Mouse (Mus musculus) thymus, postnatal 14 days (tissue): ENCODE data around the gene Pde4d.

Experiments used
- DNase-seq: peaks from one replicate; pipeline ENCODE4 v3.0.0; 2021

The Pde4d gene

DNA sequence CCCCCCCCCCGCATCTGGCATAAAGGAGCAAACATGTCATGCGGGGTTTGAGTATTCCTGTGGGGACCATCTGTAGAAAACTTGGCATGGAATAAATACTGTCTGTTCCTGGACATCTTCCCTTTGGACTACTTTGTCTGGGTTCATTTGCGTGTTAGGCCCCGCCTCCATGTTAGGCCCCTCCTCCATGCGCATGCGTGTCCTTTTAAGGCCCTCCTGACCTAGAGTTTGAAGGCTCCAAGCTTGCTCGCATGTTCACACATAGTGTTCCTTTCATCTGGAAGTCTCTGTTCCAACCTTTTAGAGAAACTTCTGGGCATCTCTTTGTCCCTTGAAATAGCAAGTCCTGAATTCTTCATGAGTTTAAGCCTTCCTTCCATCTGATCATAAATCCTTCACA, 1359.2 kb downstream of the Pde4d start:
- no peak for DNase-seq

GRCm38 (mm10) chr13:109809646-109810045, 1359.9 kb downstream of the Pde4d start:
- no peak for DNase-seq

GRCm38 (mm10) chr13:109813924-109814323, 1364.2 kb downstream of the Pde4d start:
- no peak for DNase-seq

DNA sequence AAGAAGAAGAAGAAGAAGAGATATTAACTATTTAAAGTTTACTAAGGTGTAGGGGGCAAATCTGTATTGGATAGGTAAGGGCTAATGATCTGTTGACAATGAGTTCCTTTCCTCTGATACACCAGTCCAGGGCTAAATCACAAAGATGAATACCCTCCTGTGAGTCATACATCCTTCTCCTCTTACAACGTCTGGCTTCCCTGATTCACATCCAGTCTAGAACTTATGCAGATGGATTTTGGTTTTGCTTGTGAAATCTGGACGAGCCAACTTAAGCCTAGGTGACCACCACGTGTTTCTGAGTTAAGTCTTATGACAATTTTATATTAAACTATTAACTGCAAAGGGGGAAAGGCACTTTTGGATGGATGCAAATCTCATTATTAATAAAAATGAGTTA, 1369.3 kb downstream of the Pde4d start:
- DNase-seq = no peak

- no peak for DNase-seq
Observed at GRCm38 (mm10) chr13:109820141-109820540, 1370.4 kb downstream of the Pde4d start.

- peak; percentile 24 for DNase-seq
Observed at GRCm38 (mm10) chr13:109820866-109821265, 1371.1 kb downstream of the Pde4d start.

DNA sequence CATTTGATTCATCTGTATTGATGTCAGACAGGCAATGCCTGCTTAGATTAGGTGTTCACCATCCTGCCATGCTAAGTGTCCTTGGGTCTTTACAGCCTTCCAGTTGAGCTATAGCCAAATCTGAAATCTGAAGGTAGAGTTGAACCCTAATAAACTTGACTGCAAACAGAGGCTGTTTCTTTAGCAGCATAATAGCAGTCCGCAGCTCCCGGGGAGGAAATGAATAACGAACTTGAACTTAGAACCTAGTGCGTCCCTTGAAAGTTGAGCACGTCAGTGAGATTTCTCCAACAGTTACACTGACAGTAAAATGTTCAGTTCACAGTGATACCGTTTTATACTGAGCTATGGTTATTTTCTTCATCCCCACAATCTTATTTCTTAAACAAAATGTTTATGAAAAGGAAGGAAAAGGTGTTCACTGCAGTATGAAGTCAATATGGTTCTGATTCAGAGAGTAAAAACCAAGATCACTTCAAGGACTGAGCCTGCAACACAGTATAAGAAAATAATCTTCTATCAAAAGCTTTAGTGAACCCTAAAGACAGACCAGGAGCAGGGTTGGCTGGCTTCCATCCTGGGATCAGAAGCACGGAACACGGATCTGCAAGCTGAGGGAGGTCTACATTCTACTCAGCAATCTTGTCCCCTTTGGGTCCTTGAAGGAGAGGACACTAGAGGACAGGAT, 1372.1 kb downstream of the Pde4d start:
- peak; percentile 53 for DNase-seq

- peak; percentile 97 for DNase-seq
Observed at GRCm38 (mm10) chr13:109822413-109823298, 1372.9 kb downstream of the Pde4d start.

DNA sequence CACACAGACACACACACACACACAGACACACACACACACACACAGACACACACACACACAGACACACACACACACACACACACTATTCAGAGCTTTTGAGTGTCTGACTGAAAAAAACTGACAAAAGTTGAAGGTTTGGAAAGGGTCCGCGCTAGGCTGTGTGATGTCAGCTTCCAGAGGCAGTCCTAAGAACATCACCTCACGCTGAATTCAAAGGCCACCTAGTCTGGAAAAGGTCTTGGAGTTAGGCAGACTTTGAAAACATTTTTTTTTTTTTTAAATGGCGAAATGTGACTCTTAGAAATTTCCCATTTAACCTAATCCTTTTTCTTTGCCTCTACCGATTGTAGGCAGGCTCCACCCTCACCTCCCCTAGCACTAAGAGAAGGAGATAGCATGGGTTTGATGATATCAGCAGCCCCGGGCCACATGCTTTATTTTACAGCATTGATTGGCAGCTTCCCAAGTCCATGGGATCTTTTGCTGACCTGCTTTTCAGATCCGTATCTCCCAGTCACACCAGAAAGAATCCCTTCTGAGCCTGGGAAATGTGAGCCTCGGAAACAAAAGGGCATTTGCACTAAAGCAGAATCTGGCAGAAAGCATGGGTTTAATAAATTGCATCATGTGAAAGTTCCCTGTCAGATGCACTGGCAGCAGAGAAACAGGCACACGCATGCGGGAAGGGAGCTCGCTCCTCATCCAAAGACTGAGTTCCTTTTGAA, 1373.7 kb downstream of the Pde4d start:
- peak; percentile 47 for DNase-seq

DNA sequence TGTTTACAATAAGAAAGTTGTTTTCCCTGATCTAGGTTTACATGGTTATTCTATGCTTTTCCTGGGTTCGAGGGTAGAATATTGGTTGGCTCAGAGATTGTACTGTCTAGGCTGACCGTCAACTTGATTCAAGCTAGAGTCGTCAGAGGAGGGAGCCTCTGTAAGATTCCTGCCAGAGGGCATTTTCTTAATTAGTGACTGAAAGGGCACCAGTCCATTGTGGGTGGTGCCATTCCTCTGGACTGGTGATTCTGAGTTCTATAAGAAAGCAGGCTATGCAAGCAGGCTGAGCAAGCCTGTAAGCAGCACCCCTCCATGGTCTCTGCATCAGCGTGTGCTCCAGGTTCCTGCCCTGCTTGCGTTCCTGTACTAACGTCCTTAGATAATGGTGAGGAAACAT, 1376.1 kb downstream of the Pde4d start:
- DNase-seq = no peak

GRCm38 (mm10) chr13:109827341-109827740, 1377.6 kb downstream of the Pde4d start:
- DNase-seq = no peak

DNA sequence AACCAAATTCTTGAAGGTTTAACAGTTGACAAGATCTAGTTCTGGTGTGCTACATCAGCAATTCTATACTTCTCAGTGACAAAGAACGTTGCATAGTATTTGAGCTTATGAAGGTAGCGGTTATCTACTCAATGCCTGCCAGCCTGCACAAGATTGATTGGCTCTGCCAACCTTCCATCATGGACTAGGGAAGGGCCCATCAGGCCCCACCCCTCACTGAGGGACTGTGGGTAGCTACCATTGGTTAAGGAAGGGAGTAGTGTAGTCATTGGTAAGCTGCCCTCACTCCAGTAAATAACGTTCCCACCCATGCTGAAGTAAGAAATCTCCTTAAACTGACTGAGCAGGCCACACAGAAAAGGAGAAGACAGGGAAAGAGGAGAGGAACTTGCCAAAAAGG, 1378.2 kb downstream of the Pde4d start:
- no peak for DNase-seq

GRCm38 (mm10) chr13:109829444-109829843, 1379.7 kb downstream of the Pde4d start:
- peak; percentile 20 for DNase-seq

DNA sequence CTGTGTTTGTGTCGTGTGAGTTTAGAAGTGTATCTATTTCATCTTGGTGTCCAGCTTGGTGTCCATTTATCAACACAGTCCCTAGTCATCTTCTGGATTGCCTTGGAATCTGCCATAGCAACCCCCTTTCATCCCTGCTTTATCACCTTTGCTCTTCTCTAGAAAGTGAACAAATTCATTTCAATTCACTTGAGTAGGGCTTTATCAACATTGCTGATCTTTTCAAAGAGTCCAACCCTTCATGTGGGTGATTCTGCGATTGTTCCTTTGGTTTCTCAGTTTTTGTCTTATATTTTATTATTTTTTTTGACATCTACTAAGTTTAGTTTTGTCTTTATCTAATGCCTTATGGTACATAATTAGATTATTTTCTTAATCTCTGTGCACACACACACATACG, 1385.2 kb downstream of the Pde4d start:
- DNase-seq = no peak

DNA sequence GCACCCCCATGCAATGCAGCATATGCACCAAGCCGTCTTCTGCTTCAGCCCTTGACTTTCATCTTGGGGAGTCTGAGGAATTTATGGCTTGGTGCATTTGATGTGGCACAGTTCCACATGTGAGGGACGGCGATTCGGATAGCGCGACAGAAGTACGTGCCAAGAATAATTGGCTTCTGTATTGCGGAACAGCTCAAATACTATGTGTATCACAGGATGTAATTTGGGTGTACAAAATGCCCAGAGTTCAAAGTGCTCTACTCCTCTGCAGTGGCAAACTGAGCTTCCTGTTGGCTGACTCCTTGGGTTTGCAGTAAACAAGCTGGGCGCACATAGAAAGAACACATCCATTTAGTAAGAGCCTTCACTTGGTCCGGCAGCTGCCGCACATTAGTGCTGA, 1387.7 kb downstream of the Pde4d start:
- peak; percentile 60 for DNase-seq

DNA sequence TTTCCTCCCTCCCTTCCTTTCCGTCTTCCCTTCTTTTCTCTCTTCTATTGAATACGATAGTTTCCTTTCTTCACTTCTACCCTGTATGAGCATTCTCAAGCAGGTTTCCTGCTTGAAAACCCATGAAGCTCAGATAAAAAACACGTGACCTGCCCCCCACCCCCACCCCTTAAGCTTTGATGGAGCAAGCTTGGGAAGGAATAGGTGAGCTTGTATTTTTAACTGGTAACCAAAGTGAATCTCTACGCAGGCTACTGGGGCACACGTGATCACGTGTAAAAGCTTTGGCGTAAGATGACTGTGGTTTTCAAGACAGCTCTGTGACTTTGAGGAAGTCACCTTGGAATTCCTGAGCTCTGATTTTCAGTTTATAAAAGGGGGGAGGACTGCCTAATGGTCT, 1388.2 kb downstream of the Pde4d start:
- DNase-seq = peak; percentile 33

DNA sequence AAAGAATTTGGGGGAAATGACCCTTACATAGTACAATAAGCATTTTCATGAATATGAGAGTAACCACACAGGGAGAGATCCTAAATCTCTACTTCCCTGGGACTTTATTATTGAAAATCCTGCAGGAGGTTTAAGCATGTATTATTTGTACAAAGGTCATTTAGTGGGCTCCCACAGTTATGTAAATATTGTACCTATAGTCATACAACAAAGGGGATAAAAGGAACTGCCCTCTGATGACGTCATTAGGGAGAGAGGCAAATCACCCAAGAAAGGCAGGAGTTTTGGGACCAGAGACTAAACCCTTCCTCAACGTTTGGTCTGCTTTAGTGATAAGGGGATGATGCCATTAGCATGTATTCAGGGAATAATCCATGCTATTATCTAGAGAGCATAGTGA, 1390.5 kb downstream of the Pde4d start:
- DNase-seq = no peak

DNA sequence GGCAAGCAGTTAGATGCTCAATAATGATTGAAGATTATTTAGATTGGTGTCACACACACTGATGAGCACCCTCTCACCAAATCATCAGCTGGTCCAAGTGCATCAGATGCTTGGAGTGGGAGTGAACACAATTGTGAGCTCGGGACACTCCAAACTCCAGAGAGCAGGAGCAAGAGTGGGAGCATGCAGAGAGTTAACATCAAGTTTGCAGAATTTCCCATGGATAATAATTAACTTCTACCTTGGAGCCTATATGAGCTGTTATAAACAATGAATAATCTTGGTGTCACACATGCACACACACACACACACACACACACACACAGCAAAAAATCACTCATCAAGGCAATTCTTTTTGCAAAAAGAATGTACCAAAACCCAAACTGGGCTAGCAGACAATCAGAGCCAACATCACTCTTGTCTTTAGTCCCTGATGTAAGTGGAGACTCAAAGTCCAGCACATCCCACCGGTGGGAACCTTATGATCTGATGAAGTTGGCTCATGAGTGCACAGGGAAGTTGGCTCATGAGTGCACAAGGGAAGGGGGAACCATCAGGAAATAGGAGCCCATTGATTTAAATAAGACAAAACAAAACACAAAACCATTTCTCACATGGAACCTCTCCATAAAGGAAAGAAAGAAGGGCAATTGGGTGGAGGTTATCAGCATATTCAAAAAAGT, 1391.5 kb downstream of the Pde4d start:
- no peak for DNase-seq

- no peak for DNase-seq
Observed at GRCm38 (mm10) chr13:109842982-109843381, 1393.2 kb downstream of the Pde4d start.

DNA sequence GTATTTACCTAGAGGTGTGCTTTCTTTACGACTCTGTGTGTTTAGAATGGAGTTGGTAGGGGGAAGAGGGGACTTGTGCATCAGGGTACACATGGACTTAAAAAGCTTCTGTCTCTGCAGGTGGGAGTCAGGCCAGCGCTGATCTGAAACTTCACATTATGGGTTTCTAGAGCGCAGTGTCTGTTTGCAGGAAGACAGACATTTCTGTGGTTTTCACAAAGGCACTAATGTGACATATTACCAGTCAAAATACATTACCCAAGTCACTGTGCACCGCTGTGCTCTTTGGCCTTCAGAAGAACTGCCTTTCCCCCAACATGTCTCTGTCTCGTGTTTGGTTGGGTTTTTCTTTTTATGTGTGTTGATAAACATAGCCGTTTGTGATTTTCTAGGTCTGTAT, 1395.1 kb downstream of the Pde4d start:
- peak; percentile 59 for DNase-seq

DNA sequence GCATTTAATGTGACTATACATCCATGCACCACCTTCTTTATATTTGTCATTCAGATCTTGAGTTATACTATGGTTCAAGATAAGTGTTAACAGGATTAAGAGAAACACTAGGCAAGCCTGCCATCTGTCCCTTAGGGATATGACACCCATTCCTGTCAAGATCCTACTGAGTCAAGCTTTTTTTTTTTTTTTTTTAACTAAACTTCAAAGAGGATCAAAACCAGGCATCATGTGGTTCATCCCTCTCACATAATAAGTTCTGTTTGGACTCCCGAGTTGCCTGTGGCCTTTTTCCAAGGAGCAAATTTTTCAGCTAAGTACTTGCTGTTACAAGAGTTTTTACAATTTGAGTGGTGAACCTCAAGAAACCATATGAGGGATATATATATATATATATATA, 1414.1 kb downstream of the Pde4d start:
- no peak for DNase-seq

DNA sequence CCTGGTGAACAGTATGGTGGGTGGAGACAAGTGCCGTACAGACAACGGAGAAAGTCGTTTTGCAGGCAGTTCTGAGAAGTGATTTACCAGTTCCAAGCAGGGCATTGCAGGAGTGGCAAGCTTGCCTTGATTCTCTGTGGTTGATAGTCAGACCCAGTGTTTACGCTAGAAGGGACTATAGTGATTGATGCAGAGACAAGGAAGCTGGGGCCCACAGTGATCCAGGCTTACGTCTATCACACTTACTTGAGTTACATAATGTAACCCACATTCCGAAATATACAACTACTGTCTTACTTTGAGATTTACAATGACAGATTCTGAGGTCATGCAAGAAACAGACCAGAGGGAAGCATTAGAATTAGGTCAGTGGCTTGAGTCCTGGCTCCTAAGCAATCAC, 1414.6 kb downstream of the Pde4d start:
- no peak for DNase-seq

- DNase-seq = no peak
Observed at GRCm38 (mm10) chr13:109880392-109880791, 1430.6 kb downstream of the Pde4d start.
